Mouse (Mus musculus): ENCODE measurements around the gene Phospho1.

Phospho1 gene

GRCm38 (mm10) chr11:95814101-95814500, 10.2 kb upstream of the Phospho1 start:
- no peak for DNase-seq

DNA sequence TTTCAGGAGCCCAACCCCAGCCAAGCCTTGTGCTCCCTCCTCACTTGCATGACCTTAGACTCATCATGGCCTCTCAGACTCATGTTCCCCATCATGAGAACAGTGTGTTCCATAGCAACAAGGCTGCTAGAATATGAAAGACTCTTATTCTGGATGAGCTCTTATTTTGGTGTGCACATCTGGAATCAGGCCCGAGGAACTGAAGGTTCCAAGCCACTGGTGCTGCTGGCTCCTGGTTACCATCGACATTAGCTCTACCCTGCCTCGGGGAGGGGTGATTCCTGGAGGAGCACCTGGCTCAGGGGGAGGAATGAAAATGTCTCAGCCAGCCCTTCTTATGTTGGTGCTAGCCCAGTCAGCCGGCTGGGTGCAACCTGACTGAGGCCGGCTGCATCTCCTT, 9.4 kb upstream of the Phospho1 start:
- no peak for DNase-seq

GRCm38 (mm10) chr11:95815412-95815811, 8.9 kb upstream of the Phospho1 start:
- no peak for DNase-seq

GRCm38 (mm10) chr11:95819138-95819537, 5.2 kb upstream of the Phospho1 start:
- DNase-seq = peak in 1 of 2 experiments; percentile 29

- DNase-seq = no peak
Observed at GRCm38 (mm10) chr11:95821511-95821910, 2.8 kb upstream of the Phospho1 start.

DNA sequence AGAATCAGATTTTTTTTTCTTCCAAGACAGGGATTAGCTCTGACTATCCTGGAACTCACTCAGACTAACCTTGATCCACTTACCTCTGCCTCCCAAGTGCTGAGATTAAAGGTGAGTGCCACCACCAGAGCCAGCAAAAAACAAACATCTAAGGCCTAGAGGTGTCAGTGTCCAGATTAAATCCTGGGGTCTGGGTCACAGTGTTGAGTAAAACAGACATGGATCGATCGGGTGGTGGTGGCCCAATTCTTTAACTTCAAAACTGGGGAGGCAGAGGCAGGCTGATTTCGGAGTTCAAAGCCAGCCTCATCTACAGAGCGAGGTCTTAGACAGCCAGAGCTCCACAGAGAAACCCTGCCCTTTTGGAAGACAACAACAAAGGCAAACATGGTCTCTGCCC, 1.9 kb upstream of the Phospho1 start:
- DNase-seq = no peak

- DNase-seq = peak; percentile 67 to 70
Observed at GRCm38 (mm10) chr11:95824877-95825243, 561 bp downstream of the Phospho1 start.

GRCm38 (mm10) chr11:95825625-95826024, 1.3 kb downstream of the Phospho1 start:
- no peak for DNase-seq

GRCm38 (mm10) chr11:95826317-95827167, 2.2 kb downstream of the Phospho1 start:
- DNase-seq = no peak

GRCm38 (mm10) chr11:95827168-95827447, 2.8 kb downstream of the Phospho1 start:
- DNase-seq = no peak

DNA sequence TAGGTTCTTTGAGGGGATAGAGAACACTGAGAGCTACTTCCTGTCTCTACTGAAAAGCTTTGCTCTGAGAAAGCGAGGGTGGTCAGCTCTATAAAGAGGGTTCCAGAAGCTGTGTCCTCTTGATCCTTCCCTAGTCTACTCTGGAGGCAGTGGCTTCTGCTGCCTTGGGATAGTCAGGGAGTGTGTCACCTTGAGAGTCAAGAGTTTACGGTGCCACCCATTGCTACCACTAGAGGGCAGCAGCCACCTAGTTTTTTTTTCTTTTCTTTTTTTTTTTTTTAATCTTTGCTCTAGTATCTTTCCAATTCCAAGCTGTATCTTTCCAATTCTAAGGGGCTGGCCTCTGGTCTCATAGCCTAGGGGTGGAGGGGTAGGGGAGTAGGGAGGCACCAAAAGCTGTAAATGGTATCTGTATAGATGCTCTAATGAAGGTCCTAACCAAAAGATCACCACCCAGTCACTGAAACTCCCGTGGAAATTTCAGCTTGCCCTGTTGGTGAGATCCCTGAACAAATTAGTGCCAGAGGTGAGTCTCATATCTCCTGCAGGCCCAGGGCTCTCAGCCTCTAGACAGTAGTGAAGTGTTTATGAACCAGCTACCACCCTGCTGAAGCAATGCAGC, 3.3 kb downstream of the Phospho1 start:
- peak; percentile 56 to 83 for DNase-seq

GRCm38 (mm10) chr11:95828181-95828964, 4.1 kb downstream of the Phospho1 start:
- no peak for DNase-seq

GRCm38 (mm10) chr11:95829526-95830050, 5.3 kb downstream of the Phospho1 start:
- no peak for DNase-seq

GRCm38 (mm10) chr11:95830411-95831275, 6.3 kb downstream of the Phospho1 start:
- peak; percentile 46 to 50 for DNase-seq

GRCm38 (mm10) chr11:95831276-95831619, 6.9 kb downstream of the Phospho1 start:
- DNase-seq = no peak

DNA sequence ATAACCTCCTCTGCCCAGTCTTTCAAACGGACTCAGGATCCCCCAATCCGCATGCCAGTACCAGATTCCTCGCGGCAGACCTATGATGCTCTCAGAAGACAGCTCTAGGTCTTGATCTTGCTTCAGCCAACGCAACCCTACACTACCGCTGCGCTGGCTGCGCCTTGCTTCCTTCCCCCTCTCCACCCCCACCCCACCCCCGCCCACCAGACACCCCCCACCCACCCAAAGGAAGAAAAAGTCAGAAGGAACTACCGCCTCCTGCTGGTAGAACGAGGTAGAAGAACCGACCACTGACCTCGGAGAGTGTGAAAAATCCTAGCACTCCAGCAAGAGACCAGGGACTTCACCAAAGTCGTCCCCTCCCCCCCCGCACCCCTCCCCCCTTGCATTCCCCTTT, 7.3 kb downstream of the Phospho1 start:
- DNase-seq = no peak

DNA sequence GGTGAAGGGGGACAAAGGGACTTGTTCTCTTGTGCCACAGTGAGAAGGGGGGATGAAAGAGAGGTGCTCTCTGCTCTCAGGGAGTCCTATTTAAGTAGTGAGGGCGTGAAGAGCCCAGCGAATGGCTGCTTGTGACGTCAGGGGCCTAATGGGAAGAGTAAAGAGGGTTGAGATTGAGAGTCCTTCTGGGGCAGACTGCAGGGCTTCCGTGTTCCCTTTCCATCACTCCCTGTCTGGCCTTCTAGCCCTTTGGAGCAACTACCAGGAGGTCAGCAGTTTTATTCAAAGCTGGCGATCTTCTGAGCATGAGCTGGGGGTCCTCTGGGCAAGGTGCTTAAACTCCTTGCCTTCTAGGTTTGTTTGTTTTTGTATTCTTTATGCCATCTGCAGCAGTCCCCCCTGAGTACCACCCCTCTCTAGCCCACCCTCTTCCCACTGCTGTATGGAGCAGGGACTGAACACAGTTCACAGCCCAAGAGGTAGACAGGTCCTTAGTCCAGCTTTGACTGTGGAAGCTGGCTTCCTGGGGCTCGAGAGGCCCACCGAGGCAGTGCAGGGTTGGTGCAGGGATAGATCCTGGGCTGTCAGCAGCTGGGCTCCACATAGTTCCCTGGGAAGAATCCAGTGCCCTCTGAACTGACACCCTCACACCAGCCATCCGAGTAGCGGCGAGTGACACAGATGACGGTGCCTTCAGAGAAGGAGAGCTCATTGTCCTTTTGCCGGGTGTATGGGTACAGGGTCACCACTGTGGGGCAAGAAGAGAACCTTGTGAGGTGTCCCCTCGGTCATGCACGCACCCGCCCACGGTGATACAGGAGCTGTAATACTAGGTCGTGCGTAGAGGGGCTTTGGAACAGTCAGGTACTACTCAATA, 8.1 kb downstream of the Phospho1 start:
- DNase-seq = no peak

DNA sequence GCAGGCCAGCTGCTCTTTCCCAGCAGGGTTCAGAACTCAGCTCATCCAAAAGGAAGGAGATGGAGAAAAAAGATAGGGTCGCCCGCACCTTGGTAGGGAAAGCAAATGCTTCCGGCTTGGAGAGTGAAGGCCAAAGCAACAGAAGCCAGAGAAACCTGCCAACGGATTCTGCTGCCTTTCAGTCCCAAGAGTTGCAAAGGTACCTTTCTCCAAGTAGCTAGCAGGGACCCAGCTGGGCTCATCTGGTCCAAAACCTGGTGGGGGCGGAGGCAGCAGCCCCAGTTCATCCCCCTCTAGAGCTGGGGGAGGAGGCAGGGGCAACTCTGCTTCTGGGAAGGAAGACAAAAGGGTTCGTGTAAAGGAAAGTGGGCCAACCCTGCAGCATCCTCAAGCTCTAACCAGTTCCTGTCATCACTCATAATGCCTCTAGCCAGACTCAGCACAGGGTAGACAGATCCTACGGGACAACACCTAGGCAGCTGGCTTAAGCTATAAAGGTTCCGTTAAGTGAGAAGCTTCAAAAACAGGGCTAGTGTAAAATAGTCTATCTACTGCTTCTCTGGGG, 8.8 kb downstream of the Phospho1 start:
- DNase-seq = no peak

DNA sequence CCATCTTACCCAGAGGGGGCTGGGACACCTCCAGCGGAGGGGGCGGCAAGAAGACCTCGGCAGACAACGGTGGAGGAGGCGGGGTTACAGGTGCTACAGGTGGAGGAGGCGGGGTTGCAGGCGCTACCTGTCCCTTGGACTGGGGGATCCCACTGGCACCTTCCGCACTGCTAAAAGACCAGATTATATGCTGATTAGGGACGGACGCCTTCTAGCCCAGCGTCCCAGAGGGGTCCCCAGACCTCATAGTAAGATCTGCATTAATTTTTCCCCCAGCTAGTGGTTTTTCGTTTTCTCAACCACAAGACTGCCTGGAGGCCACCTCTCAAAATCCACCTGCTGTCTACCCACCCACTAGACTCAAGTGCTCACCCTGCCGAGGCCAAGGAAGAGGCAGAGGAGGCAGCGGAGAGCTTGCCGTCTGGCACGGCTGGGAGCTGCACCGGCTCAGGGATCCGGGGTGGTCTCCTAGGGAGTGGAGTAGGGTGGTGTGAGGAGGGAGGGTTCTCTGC, 9.4 kb downstream of the Phospho1 start:
- DNase-seq = no peak

DNA sequence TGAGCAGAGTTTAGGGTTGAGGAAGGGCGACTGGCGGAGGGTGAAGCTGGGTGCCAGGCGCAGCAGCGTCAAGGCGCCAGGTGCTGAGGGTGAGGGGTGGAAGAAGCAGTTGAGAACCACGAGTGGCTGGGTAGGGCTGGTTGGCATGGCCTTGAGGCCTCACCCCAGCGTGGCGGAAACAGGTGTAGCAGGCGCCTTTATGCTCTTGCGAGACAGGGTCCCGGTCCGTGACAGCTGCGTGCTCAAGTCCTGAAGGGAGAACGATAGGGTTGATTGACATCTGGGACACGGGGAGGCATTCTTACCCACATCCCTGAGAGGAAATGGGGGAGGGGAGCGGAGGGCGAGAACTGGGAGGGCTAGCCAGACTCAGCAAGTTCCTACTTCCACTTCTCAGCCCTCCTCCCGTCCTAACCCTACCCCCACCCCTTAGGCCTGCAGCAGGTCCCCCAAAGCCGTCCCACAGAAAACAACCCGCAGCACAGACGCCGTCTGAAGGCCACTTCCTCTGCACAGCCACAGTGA, 9.9 kb downstream of the Phospho1 start:
- DNase-seq = peak; percentile 75 to 79
